Mouse (Mus musculus): ENCODE measurements around the gene Sap30l. TPM values are rescaled to one million over a fixed set of nuclear protein-coding genes. Genes with fewer than 3 reads are reported as not detected.
"Not testable (repeated sequence)": the region's sequence is repeated elsewhere in the genome, so short reads cannot be mapped to it uniquely, and the experiment has no call there.

Gene Sap30l
- polyA plus RNA-seq, 1 experiment from 2014 or later = 7.9 TPM

DNA sequence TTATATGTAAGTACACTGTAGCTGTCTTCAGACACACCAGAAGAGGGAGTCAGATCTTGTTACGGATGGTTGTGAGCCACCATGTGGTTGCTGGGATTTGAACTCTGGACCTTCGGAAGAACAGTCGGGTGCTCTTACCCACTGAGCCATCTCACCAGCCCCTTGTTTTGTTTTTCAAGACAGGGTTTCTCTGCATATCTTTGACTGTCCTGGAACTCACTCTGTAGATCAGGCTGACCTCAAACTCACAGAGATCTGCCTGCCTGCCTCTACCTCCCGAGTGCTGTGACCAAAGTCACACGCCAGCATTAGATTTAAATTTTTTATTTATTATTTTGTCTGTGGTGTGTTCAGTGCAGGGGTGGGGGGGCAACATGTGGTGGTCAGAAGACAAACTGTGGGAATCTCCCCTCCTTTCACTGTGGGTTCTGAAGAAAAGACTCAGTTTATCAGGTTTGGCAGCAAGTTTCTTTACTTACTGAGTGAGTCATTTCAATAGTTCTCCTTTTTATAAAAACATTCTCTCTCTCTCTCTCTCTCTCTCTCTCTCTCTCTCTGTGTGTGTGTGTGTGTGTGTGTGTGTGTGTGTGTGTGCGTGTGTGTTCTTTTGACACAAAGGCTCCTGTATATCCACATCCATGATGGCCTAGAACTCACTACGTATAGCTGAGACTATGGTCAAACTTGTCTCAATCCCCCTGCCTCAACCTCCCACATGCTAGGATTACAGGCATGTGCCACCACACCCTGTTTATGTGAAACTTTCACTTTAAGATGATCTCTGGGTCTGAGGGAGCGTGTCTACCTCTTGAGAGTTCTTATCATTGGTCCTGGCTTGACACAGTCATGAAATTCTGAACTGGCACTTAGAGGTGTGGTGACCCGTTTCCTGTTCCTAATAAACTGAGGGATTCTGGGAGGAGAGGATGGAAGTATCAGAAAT, 45.3 kb downstream of the Sap30l start:
- not testable (repeated sequence) for H3K4me2 ChIP-seq (ENCODE audit: low read length); H3K4me1 ChIP-seq (replicated peaks; ENCODE audit: control insufficient read depth, insufficient read depth, low read length); H3K27ac ChIP-seq (ENCODE audit: low read length); H3K9me3 ChIP-seq (ENCODE audit: control insufficient read depth, low read length); H3K4me3 ChIP-seq (replicated peaks; ENCODE audit: low read length); H3K36me3 ChIP-seq (ENCODE audit: control insufficient read depth, insufficient read depth); ATAC-seq; H3K9ac ChIP-seq (replicated peaks; ENCODE audit: low read depth, low read length)
- peaks cover 17% of the 10 kb centered on the region for H3K27me3 ChIP-seq (replicated peaks; ENCODE audit: control insufficient read depth, insufficient read depth, low read length)
- 91% methylated on average over 8 of the region's 9 CpGs for WGBS

DNA sequence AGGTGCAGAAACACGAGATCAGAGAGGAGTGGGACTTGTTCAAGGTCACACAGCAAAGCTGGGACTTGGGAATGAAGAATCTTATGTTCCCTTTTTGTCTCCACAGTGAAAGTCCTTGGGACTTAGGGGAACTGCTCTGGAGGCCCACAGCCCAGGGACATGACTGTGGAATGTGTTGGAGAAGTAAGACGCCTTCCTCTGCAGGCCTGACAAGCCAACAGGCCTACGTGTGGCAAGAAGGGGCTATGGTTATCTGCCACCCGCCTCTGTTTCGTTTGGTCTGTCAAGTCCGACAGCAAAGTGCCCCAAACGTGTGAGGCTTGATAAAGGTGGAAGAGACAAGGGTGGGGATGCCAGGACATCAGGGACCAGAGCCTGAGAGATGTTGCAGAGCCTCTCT, 46.0 kb downstream of the Sap30l start:
- no peak for ATAC-seq
- H3K36me3 ChIP-seq (ENCODE audit: control insufficient read depth, insufficient read depth) = no peaks in the 10 kb centered on the region
- no peaks in the 10 kb centered on the region for H3K9me3 ChIP-seq (ENCODE audit: control insufficient read depth, low read length)
- 71% methylated on average over 7 of the region's 7 CpGs for WGBS
- no peaks in the 10 kb centered on the region for H3K4me1 ChIP-seq (replicated peaks; ENCODE audit: control insufficient read depth, insufficient read depth, low read length)
- H3K4me3 ChIP-seq (replicated peaks; ENCODE audit: low read length) = no peak overlapping the region
- H3K27me3 ChIP-seq (replicated peaks; ENCODE audit: control insufficient read depth, insufficient read depth, low read length) = peaks cover 13% of the 10 kb centered on the region
- no peak overlapping the region for H3K27ac ChIP-seq (ENCODE audit: low read length)
- no peak overlapping the region for H3K9ac ChIP-seq (replicated peaks; ENCODE audit: low read depth, low read length)
- no peak overlapping the region for H3K4me2 ChIP-seq (ENCODE audit: low read length)

DNA sequence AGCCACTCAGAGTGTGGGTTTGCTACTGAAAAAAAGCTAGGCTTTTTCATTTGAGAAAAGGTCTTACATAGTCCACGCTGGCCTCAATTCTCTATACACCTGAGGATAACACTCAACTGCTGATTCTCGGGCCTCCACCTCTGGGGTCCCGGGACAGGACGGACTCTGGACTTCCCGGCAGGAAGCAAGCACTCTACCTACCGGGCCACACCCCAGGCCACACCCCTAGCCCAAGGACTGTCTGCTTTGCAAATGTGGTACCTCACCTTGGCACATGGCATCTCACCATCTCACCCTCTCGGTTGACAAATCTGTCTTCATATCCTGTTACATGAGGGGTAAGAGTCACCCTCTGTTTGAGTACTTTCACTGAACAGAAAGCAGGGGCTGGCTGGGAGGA, 48.9 kb downstream of the Sap30l start:
- no peaks in the 10 kb centered on the region for H3K4me1 ChIP-seq (replicated peaks; ENCODE audit: control insufficient read depth, insufficient read depth, low read length)
- 0 out of 2 replicates have a peak, but pooled peaks cover 5% of the 10 kb centered on the region for H3K27me3 ChIP-seq (replicated peaks; ENCODE audit: control insufficient read depth, insufficient read depth, low read length)
- no peak overlapping the region for H3K9ac ChIP-seq (replicated peaks; ENCODE audit: low read depth, low read length)
- WGBS = 60% methylated on average over 7 of the region's 7 CpGs
- H3K27ac ChIP-seq (ENCODE audit: low read length) = no peak overlapping the region
- H3K9me3 ChIP-seq (ENCODE audit: control insufficient read depth, low read length) = no peaks in the 10 kb centered on the region
- no peaks in the 10 kb centered on the region for H3K36me3 ChIP-seq (ENCODE audit: control insufficient read depth, insufficient read depth)
- no peak for ATAC-seq
- H3K4me3 ChIP-seq (replicated peaks; ENCODE audit: low read length) = no peak overlapping the region
- H3K4me2 ChIP-seq (ENCODE audit: low read length) = no peak overlapping the region

DNA sequence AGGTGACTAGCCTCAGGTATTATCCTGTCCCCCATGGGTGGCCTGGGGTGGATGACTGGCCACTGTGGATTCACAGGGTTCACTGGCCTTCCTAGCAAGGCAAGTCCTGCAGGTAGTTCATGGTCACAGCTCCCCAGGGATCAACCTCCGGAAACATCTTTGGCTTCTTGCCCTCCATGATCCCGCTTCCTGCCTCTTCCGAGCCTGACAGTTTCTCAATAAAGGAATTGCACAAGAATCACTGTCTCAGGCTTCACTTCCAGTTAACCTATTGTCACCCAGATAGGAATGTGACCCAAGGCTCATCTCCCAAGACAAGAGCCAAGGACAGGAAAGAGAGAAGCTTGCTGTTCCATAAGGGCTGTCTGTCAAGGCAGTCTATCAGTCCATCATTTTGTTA, 49.5 kb downstream of the Sap30l start:
- WGBS = 73% methylated on average over 3 of the region's 3 CpGs
- H3K9me3 ChIP-seq (ENCODE audit: control insufficient read depth, low read length) = no peaks in the 10 kb centered on the region
- 0 out of 2 replicates have a peak, but pooled peaks cover 5% of the 10 kb centered on the region for H3K27me3 ChIP-seq (replicated peaks; ENCODE audit: control insufficient read depth, insufficient read depth, low read length)
- H3K9ac ChIP-seq (replicated peaks; ENCODE audit: low read depth, low read length) = no peak overlapping the region
- H3K36me3 ChIP-seq (ENCODE audit: control insufficient read depth, insufficient read depth) = no peaks in the 10 kb centered on the region
- no peak overlapping the region for H3K27ac ChIP-seq (ENCODE audit: low read length)
- no peaks in the 10 kb centered on the region for H3K4me1 ChIP-seq (replicated peaks; ENCODE audit: control insufficient read depth, insufficient read depth, low read length)
- no peak overlapping the region for H3K4me2 ChIP-seq (ENCODE audit: low read length)
- no peak overlapping the region for H3K4me3 ChIP-seq (replicated peaks; ENCODE audit: low read length)
- ATAC-seq = no peak

DNA sequence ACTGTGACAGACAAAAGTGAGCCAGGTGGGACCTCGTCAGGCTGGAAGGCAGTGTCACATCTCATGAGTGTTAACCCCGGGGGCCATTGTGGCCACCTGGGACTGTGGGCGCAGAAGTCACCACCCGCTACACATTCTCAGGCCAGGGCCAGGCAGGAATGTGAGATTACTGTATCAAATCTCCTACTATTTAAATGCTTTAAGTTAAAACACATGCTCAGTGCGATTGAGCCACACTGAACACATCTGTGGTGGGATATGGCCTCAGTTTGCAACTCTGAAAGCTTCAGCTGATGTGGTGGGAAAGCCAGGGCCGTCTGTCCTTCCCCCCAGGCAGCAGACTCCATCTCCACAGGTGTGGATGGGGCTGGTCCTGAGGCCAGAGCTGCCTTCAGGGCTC, 52.1 kb downstream of the Sap30l start:
- H3K27ac ChIP-seq (ENCODE audit: low read length) = no peak overlapping the region
- WGBS = 73% methylated on average over 6 of the region's 6 CpGs
- H3K36me3 ChIP-seq (ENCODE audit: control insufficient read depth, insufficient read depth) = no peaks in the 10 kb centered on the region
- no peaks in the 10 kb centered on the region for H3K9me3 ChIP-seq (ENCODE audit: control insufficient read depth, low read length)
- no peak overlapping the region for H3K4me2 ChIP-seq (ENCODE audit: low read length)
- H3K9ac ChIP-seq (replicated peaks; ENCODE audit: low read depth, low read length) = no peak overlapping the region
- H3K4me3 ChIP-seq (replicated peaks; ENCODE audit: low read length) = no peak overlapping the region
- H3K27me3 ChIP-seq (replicated peaks; ENCODE audit: control insufficient read depth, insufficient read depth, low read length) = 0 out of 2 replicates have a peak, but pooled peaks cover under 1% of the 10 kb centered on the region
- no peaks in the 10 kb centered on the region for H3K4me1 ChIP-seq (replicated peaks; ENCODE audit: control insufficient read depth, insufficient read depth, low read length)
- ATAC-seq = no peak

DNA sequence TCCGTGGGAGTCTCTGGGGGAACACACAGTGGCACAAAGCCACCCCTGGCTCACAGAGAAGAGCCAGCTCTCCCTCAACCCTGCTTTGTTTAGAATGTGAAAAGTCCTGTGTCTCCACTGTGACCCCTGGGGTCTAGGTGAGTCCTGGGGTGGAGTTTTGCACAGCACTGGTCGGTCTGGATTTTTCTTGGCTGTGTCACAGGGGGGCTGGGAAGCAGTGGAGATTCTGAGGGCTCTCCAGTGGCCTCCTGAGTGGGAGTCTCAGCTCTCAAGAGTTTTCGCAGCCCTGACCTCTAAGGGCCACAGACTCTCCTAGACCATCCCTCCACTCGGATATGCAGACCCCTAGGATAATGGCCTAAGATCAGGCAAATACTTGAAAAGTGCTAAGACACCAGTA, 56.3 kb downstream of the Sap30l start:
- no peak overlapping the region for H3K27ac ChIP-seq (ENCODE audit: low read length)
- H3K9ac ChIP-seq (replicated peaks; ENCODE audit: low read depth, low read length) = no peak overlapping the region
- no peak for ATAC-seq
- H3K4me2 ChIP-seq (ENCODE audit: low read length) = no peak overlapping the region
- 41% methylated on average over 4 of the region's 4 CpGs for WGBS
- H3K36me3 ChIP-seq (ENCODE audit: control insufficient read depth, insufficient read depth) = no peaks in the 10 kb centered on the region
- H3K9me3 ChIP-seq (ENCODE audit: control insufficient read depth, low read length) = no peaks in the 10 kb centered on the region
- no peak overlapping the region for H3K4me3 ChIP-seq (replicated peaks; ENCODE audit: low read length)
- no peaks in the 10 kb centered on the region for H3K27me3 ChIP-seq (replicated peaks; ENCODE audit: control insufficient read depth, insufficient read depth, low read length)
- H3K4me1 ChIP-seq (replicated peaks; ENCODE audit: control insufficient read depth, insufficient read depth, low read length) = no peaks in the 10 kb centered on the region

Other genes starting within 250 kb of the Sap30l start
- 12.8 and 13.3 TPM in 2 replicates for gene Galnt10, start 156.2 kb upstream of the Sap30l start, polyA plus RNA-seq (2015; fragmentation: Nextera tagmentation; extraction: Ambion mirVana)
- not detected in 2 replicates for gene Hand1, start 31.2 kb downstream of the Sap30l start, polyA plus RNA-seq (2015; fragmentation: Nextera tagmentation; extraction: Ambion mirVana)
- gene Larp1, start 207.4 kb downstream of the Sap30l start, polyA plus RNA-seq (2015; fragmentation: Nextera tagmentation; extraction: Ambion mirVana) = 17.5 and 18.5 TPM in 2 replicates

Measured in forebrain, embryonic 16.5 days (tissue).